Mouse (Mus musculus): Measurements from ENCODE around the gene Myh15. TPM values are rescaled to one million over a fixed set of nuclear protein-coding genes. Genes with fewer than 3 reads are reported as not detected.

Gene Myh15
- total and polyA plus RNA-seq, 3 experiments, result 0.07 TPM; not detected in 2

GRCm38 (mm10) chr16:49164349-49165137 is 107.3 kb downstream of the Myh15 start:
- no peak for TF ChIP-seq BHLHE40 (IDR thresholded peaks at IDR 0.05; ENCODE audit: low read depth, low read length)
- TF ChIP-seq USF1 (IDR thresholded peaks at IDR 0.05; ENCODE audit: low read depth, low read length), result no peak
- no peak for TF ChIP-seq MYC (IDR thresholded peaks at IDR 0.05; ENCODE audit: low read depth, low read length)
- no peak for TF ChIP-seq ZC3H11A (IDR thresholded peaks at IDR 0.05; ENCODE audit: low read depth, low read length)
- no peak for TF ChIP-seq CHD2 (IDR thresholded peaks at IDR 0.05; ENCODE audit: low read length)
- no peak for TF ChIP-seq MAFK (IDR thresholded peaks at IDR 0.05; ENCODE audit: insufficient replicate concordance, low read length)
- TF ChIP-seq UBTF (IDR thresholded peaks at IDR 0.05; ENCODE audit: low read depth, low read length), result no peak
- TF ChIP-seq NRF1 (IDR thresholded peaks at IDR 0.05; ENCODE audit: low read depth, low read length), result no peak
- TF ChIP-seq JUN (IDR thresholded peaks at IDR 0.05; ENCODE audit: insufficient read depth, low read depth, low read length), result no peak
- TF ChIP-seq CHD1 (IDR thresholded peaks at IDR 0.05; ENCODE audit: low read depth, low read length), result no peak
- TF ChIP-seq ELF1 (IDR thresholded peaks at IDR 0.05; ENCODE audit: low read depth, low read length), result no peak
- no peak for TF ChIP-seq TBP (conservative IDR thresholded peaks at IDR 0.05; ENCODE audit: low read depth, low read length)
- peak; percentile 91 to 98 for TF ChIP-seq CTCF (conservative IDR thresholded peaks at IDR 0.05 in 1 of 2, IDR thresholded peaks at IDR 0.05 in 1 of 2; ENCODE audit: low read depth in 2 of 2, low read length in 2 of 2)
- no peak for TF ChIP-seq TCF12 (IDR thresholded peaks at IDR 0.05; ENCODE audit: low read depth, low read length)
- TF ChIP-seq GABPA (IDR thresholded peaks at IDR 0.05; ENCODE audit: insufficient replicate concordance, low read depth, low read length), result no peak
- no peak for TF ChIP-seq KAT2A (IDR thresholded peaks at IDR 0.05; ENCODE audit: insufficient replicate concordance, low read length)
- TF ChIP-seq NELFE (IDR thresholded peaks at IDR 0.05; ENCODE audit: low read depth, low read length), result no peak
- no peak for TF ChIP-seq MAX (IDR thresholded peaks at IDR 0.05; ENCODE audit: low read length)
- no peak for TF ChIP-seq MEF2A (IDR thresholded peaks at IDR 0.05; ENCODE audit: borderline replicate concordance, low read depth, low read length)
- TF ChIP-seq ZMIZ1 (IDR thresholded peaks at IDR 0.05; ENCODE audit: low read depth, low read length), result no peak
- TF ChIP-seq SMC3 (IDR thresholded peaks at IDR 0.05; ENCODE audit: low read depth, low read length), result peak; percentile 68
- TF ChIP-seq RAD21 (IDR thresholded peaks at IDR 0.05; ENCODE audit: low read depth, low read length), result peak; percentile 75
- TF ChIP-seq IRF4 (IDR thresholded peaks at IDR 0.05; ENCODE audit: low read depth, low read length), result peak; percentile 48; the same call in 1 of the 2 replicates
- in situ Hi-C loops (cut with MboI; ENCODE audit: low pct_ligation_motif_present, low pct_unique_long_range_greater_than_20kb, low sequenced_read_pairs) (no loop called here), dilution Hi-C loops (cut with MboI; ENCODE audit: extremely low pct_ligation_motif_present, extremely low pct_unique_long_range_greater_than_20kb, low sequenced_read_pairs) (no loop called here)
- H3K9me3 ChIP-seq (replicated peaks; ENCODE audit: low read length), result no peaks in the 10 kb centered on the region
- DNase-seq (ENCODE audit: extremely low read depth), result peak; percentile 74
- no peak overlapping the region for H3K27ac ChIP-seq (ENCODE audit: insufficient read depth, low read depth)
- H3K36me3 ChIP-seq (replicated peaks in 1 of 2; ENCODE audit: control insufficient read depth in 1 of 2, insufficient read depth in 1 of 2, low read length in 1 of 2), result no peaks in the 10 kb centered on the region
- H3K4me3 ChIP-seq (replicated peaks in 1 of 3; ENCODE audit: low read depth in 2 of 3, low read length in 2 of 3, poor library complexity in 1 of 3), result no peak overlapping the region
- no peaks in the 10 kb centered on the region for H3K79me2 ChIP-seq (replicated peaks; ENCODE audit: control insufficient read depth, extremely low read depth, insufficient read depth, poor library complexity, severe bottlenecking)
- H3K4me1 ChIP-seq (ENCODE audit: control insufficient read depth in 1 of 2, insufficient read depth in 2 of 2), result peaks cover 0 to 4% of the 10 kb centered on the region in 2 experiments; a peak in 1 of 4 replicates
- no peak overlapping the region for H3K9ac ChIP-seq (ENCODE audit: insufficient read depth, low read depth)
- H3K27me3 ChIP-seq (replicated peaks), result no peaks in the 10 kb centered on the region
- no peak overlapping the region for H3K4me2 ChIP-seq (ENCODE audit: insufficient read depth, low read depth, poor library complexity, severe bottlenecking)
